16 mouse cellular contexts compared by ENCODE assay signal in the genomic region with DNA sequence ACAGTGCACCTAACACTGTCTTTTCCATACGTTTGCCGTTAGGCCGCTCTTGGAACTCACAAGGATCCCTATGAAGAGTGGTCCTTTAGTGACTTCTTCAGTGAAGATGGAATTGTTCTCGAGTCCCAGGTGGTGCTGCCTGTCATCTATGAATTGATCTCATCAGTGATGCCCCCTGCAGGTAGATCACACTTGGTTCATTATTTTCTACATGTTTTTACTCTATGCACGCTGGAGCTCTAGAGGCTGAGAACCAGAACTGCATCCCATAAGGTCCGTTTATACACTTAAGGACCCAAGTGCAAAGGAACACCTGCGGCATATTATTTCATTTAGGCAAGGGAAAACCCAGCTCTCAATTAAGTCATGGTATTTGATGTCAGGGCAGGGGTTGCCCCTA. TPM values are rescaled to one million over a fixed set of nuclear protein-coding genes. Genes with fewer than 3 reads are reported as not detected.
DNase-seq lines count a peak whose midpoint lies in the region; ATAC-seq and TF ChIP-seq lines count a peak whose summit lies in the region.
"Had no signal": no experiment of that assay in that cellular context is flagged by ENCODE, and none has a peak within 500 bp of the region (broad histone marks: within the 10 kb centered on the region; RNA-seq: fewer than 3 reads in every experiment).

No protein-coding gene starts in this region.

- no peaks in the 10 kb centered on the region for H3K4me1 ChIP-seq in kidney, postnatal 0 days (replicated peaks; ENCODE audit: insufficient read depth, low read length)
- no peaks in the 10 kb centered on the region for H3K4me1 ChIP-seq in ES-E14 (ENCODE audit: control insufficient read depth in 2 of 2, insufficient read depth in 2 of 2, low read length in 2 of 2, poor library complexity in 1 of 2)
- H3K4me1 ChIP-seq: kidney, embryonic 15.5 days; megakaryocyte, embryonic 14.5 days had no signal

- H3K36me3 ChIP-seq in kidney, postnatal 0 days (ENCODE audit: insufficient read depth, low read length): peaks cover 27% of the 10 kb centered on the region
- H3K36me3 ChIP-seq in ES-E14 (ENCODE audit: control insufficient read depth, insufficient read depth, low read length, poor library complexity, severe bottlenecking): peaks cover 39% of the 10 kb centered on the region

- in situ Hi-C loops in ES-E14 (cut with MboI; ENCODE audit: low sequenced_read_pairs in 2 of 2, unreplicated experiment in 2 of 2): loop anchor here in 1 of 2 experiments (25.0 kb wide), 1 partner anchor 598 kb away; no protein-coding TSS in a partner anchor

- no peak overlapping the region for H3K4me2 ChIP-seq in kidney, postnatal 0 days (ENCODE audit: low read length)
- H3K4me2 ChIP-seq: kidney, embryonic 15.5 days had no signal

- H3K27me3 ChIP-seq in kidney, postnatal 0 days (ENCODE audit: insufficient read depth, low read length): no peaks in the 10 kb centered on the region
- H3K27me3 ChIP-seq: kidney, embryonic 15.5 days; megakaryocyte, embryonic 14.5 days had no signal

- no peak overlapping the region for H3K27ac ChIP-seq in kidney, postnatal 0 days
- H3K27ac ChIP-seq in ES-E14 (ENCODE audit: insufficient read depth, low read depth, low read length, poor library complexity, severe bottlenecking): no peak overlapping the region
- H3K27ac ChIP-seq: hindbrain, postnatal 0 days; kidney, embryonic 15.5 days had no signal

- no peak for ATAC-seq in kidney, postnatal 0 days (replicated peaks; ENCODE audit: low FRiP score, low read depth)
- ATAC-seq: forebrain, embryonic 16.5 days; hindbrain, postnatal 0 days; midbrain, embryonic 16.5 days had no signal

- peak; percentile 31; the same call in 1 of the 2 replicates for TF ChIP-seq CTCF in kidney, postnatal 0 days (IDR thresholded peaks at IDR 0.05; ENCODE audit: low read depth)

- no peak overlapping the region for H3K9ac ChIP-seq in kidney, postnatal 0 days (ENCODE audit: low read depth, low read length)
- no peak overlapping the region for H3K9ac ChIP-seq in ES-E14 (ENCODE audit: insufficient read depth, low read depth, low read length, poor library complexity, severe bottlenecking)
- H3K9ac ChIP-seq: kidney, embryonic 15.5 days had no signal

- 92% methylated on average over 7 of the region's 7 CpGs for WGBS in kidney, postnatal 0 days

- DNase-seq in kidney, postnatal 0 days (ENCODE audit: low spot score): no peak
- no peak for DNase-seq in kidney, adult 11 months
- peak; percentile 27 for DNase-seq in A20 (ENCODE audit: low read depth, low spot score)
- DNase-seq in ES-E14 (ENCODE audit: low read depth, low spot score): peak; percentile 33
- peak; percentile 50 for DNase-seq in naive thymus-derived CD4-positive, alpha-beta T cell, adult 2 months (ENCODE audit: low read depth)
- DNase-seq in spleen, postnatal 10 days (ENCODE audit: low spot score in 2 of 2): no peak
- DNase-seq in frontal cortex, adult 2 months (ENCODE audit: extremely low spot score in 1 of 2, low spot score in 1 of 2): no peak
- DNase-seq: adrenal gland, adult 2 months; cerebellum, adult 11 months; right cerebral cortex, postnatal 25 days had no signal

- H3K4me3 ChIP-seq in kidney, postnatal 0 days (replicated peaks; ENCODE audit: low read depth, low read length): no peak overlapping the region
- H3K4me3 ChIP-seq in ES-E14 (ENCODE audit: insufficient read depth in 1 of 2, low read depth in 1 of 2, low read length in 2 of 2, poor library complexity in 1 of 2, severe bottlenecking in 1 of 2): no peak overlapping the region
- H3K4me3 ChIP-seq: erythroblast, embryonic 14.5 days; kidney, embryonic 15.5 days; megakaryocyte, embryonic 14.5 days had no signal

- no peaks in the 10 kb centered on the region for H3K9me3 ChIP-seq in kidney, postnatal 0 days (replicated peaks; ENCODE audit: low read length)
- no peaks in the 10 kb centered on the region for H3K9me3 ChIP-seq in ES-E14 (ENCODE audit: control insufficient read depth, insufficient read depth, low read depth, low read length)
- H3K9me3 ChIP-seq: kidney, embryonic 15.5 days; megakaryocyte, embryonic 14.5 days had no signal

TF ChIP-seq in ES-E14, 5 proteins besides CTCF, POLR2A, EP300 and RAD21:
- no peak for TF ChIP-seq ZNF384 (IDR thresholded peaks at IDR 0.05; ENCODE audit: low read depth, low read length)
- no peak for TF ChIP-seq ZC3H11A (IDR thresholded peaks at IDR 0.05; ENCODE audit: borderline replicate concordance, low read depth, low read length)
- TF ChIP-seq CHD2 (IDR thresholded peaks at IDR 0.05; ENCODE audit: low read depth, low read length): no peak

RNA-seq across cellular contexts. Expression of gene Kntc1, which starts 39.5 kb away (rescaled TPM):
- polyA plus RNA-seq in kidney, postnatal 0 days (2015; fragmentation: Nextera tagmentation; extraction: Ambion mirVana): 9.4 and 10.7 TPM in 2 replicates
- 71.3 and 75.8 TPM in 2 replicates for total RNA-seq in ES-E14 (2012; rRNA removed)
- 0.60 and 0.78 TPM in 2 replicates for polyA plus RNA-seq in frontal cortex, adult 2 months (2012; rRNA removed)

RNA-seq across cellular contexts. Expression of gene Rsrc2, which starts 39.8 kb away (rescaled TPM):
- polyA plus RNA-seq in kidney, postnatal 0 days (2015; fragmentation: Nextera tagmentation; extraction: Ambion mirVana): 117 and 120 TPM in 2 replicates
- 93.2 and 106 TPM in 2 replicates for total RNA-seq in ES-E14 (2012; rRNA removed)
- polyA plus RNA-seq in frontal cortex, adult 2 months (2012; rRNA removed): 105 and 129 TPM in 2 replicates

Comparison
In these comparisons a context has a peak if more than half of its experiments do, and no peak if none do; other contexts are left out.
1. DNase-seq: peak in A20 (single experiment), ES-E14 (single experiment) and naive thymus-derived CD4-positive, alpha-beta T cell, adult 2 months (single experiment); none in kidney, postnatal 0 days (single experiment), kidney, adult 11 months (single experiment), spleen, postnatal 10 days (0 of 2) and frontal cortex, adult 2 months (0 of 2).